Mouse (Mus musculus) CH12.LX (cell line): Measurements from ENCODE around the gene Atxn7l3. TPM values are rescaled to one million over a fixed set of nuclear protein-coding genes. Genes with fewer than 3 reads are reported as not detected.

Experiments used
- DNase-seq: peaks from one replicate; pipeline ENCODE4 v3.0.0-alpha.2; 2013; ENCODE audit errors: extremely low read depth
- H3K27ac ChIP-seq: 2 replicates; pipeline ENCODE4 v1.5.1; 2012; ENCODE audit warnings: low read depth, mild to moderate bottlenecking, control low read depth, moderate library complexity; ENCODE audit not compliant: insufficient read depth
- H3K27me3 ChIP-seq: replicated peaks from 2 replicates; pipeline ENCODE3; 2012; ENCODE audit warnings: inconsistent platforms
- H3K36me3 ChIP-seq, 2 experiments: replicated peaks in 1 of 2; 2 replicates each; pipeline versions ENCODE3 to v1.6.1; 2012; ENCODE audit warnings: inconsistent platforms in 1 of 2, low read length in 1 of 2, mild to moderate bottlenecking in 1 of 2, mixed read lengths in 1 of 2, moderate library complexity in 1 of 2; ENCODE audit not compliant: control insufficient read depth in 1 of 2, insufficient read depth in 1 of 2
- H3K4me1 ChIP-seq, 2 experiments: 2 replicates each; pipeline ENCODE4 v1.6.1; 2012; ENCODE audit warnings: inconsistent platforms in 1 of 2, moderate library complexity in 1 of 2; ENCODE audit not compliant: insufficient read depth in 2 of 2, control insufficient read depth in 1 of 2
- H3K4me2 ChIP-seq: 2 replicates; pipeline ENCODE4 v1.6.1; 2012; ENCODE audit warnings: low read depth, mild to moderate bottlenecking, control low read depth; ENCODE audit not compliant: poor library complexity, insufficient read depth, severe bottlenecking
- H3K4me3 ChIP-seq, 3 experiments: fragments of 150-350 bp in 1 of 3; sonication (generic) in 1 of 3; replicated peaks in 1 of 3; 2 replicates each; pipeline versions ENCODE3 to v1.5.1; 2011 to 2012; ENCODE audit warnings: low read depth in 2 of 3, low read length in 2 of 3, mild to moderate bottlenecking in 2 of 3, moderate library complexity in 2 of 3, control low read depth in 1 of 3, improper control_type of control experiment in 1 of 3, inconsistent platforms in 1 of 3, mixed read lengths in 1 of 3; ENCODE audit not compliant: poor library complexity in 1 of 3
- H3K79me2 ChIP-seq: replicated peaks from 2 replicates; pipeline ENCODE4 v1.6.1; 2012; ENCODE audit warnings: mild to moderate bottlenecking, moderate library complexity; ENCODE audit not compliant: control insufficient read depth, poor library complexity, insufficient read depth, severe bottlenecking; ENCODE audit errors: extremely low read depth
- H3K9ac ChIP-seq: 2 replicates; pipeline ENCODE4 v1.6.1; 2012; ENCODE audit warnings: low read depth, mild to moderate bottlenecking, control low read depth, moderate library complexity; ENCODE audit not compliant: insufficient read depth
- H3K9me3 ChIP-seq: replicated peaks from 2 replicates; pipeline ENCODE3; 2012; ENCODE audit warnings: low read length, inconsistent platforms, mixed read lengths
- BHLHE40 ChIP-seq: IDR thresholded peaks from 2 replicates; pipeline ENCODE4 v1.6.1; 2011; ENCODE audit warnings: mild to moderate bottlenecking, low read depth, low read length, improper control_type of control experiment
- CHD2 ChIP-seq: IDR thresholded peaks from 2 replicates; pipeline ENCODE4 v1.6.1; 2011; ENCODE audit warnings: low read length, improper control_type of control experiment
- CTCF ChIP-seq, 2 experiments: IDR thresholded peaks in 1 of 2; conservative IDR thresholded peaks in 1 of 2; 2 replicates each; pipeline ENCODE4 v1.5.1; 2011 to 2012; ENCODE audit warnings: low read depth in 2 of 2, low read length in 2 of 2, improper control_type of control experiment in 1 of 2, inconsistent platforms in 1 of 2, mild to moderate bottlenecking in 1 of 2, moderate library complexity in 1 of 2
- E2F4 ChIP-seq: IDR thresholded peaks from 2 replicates; pipeline ENCODE4 v1.6.1; 2011; ENCODE audit warnings: low read depth, low read length, improper control_type of control experiment; ENCODE audit not compliant: insufficient replicate concordance
- ELF1 ChIP-seq: IDR thresholded peaks from 2 replicates; pipeline ENCODE4 v1.6.1; 2014; ENCODE audit warnings: low read depth, mild to moderate bottlenecking, inconsistent platforms, low read length, improper control_type of control experiment
- EP300 ChIP-seq: IDR thresholded peaks from 2 replicates; pipeline ENCODE4 v1.6.1; 2011; ENCODE audit warnings: low read length, improper control_type of control experiment
- ETS1 ChIP-seq: conservative IDR thresholded peaks from 2 replicates; pipeline ENCODE4 v1.6.1; 2012; ENCODE audit warnings: low read depth, mild to moderate bottlenecking, inconsistent platforms, low read length, improper control_type of control experiment, moderate library complexity
- HCFC1 ChIP-seq: IDR thresholded peaks from 2 replicates; pipeline ENCODE4 v1.6.1; 2012; ENCODE audit warnings: low read depth, mild to moderate bottlenecking, inconsistent platforms, low read length, improper control_type of control experiment
- JUN ChIP-seq: IDR thresholded peaks from 2 replicates; pipeline ENCODE4 v1.6.1; 2011; ENCODE audit warnings: low read depth, mild to moderate bottlenecking, low read length, improper control_type of control experiment, moderate library complexity; ENCODE audit not compliant: insufficient read depth
- JUND ChIP-seq: conservative IDR thresholded peaks from 2 replicates; pipeline ENCODE4 v1.6.1; 2011; ENCODE audit warnings: low read depth, low read length, improper control_type of control experiment
- MAX ChIP-seq: IDR thresholded peaks from 2 replicates; pipeline ENCODE4 v1.6.1; 2011; ENCODE audit warnings: low read length, improper control_type of control experiment
- MXI1 ChIP-seq: IDR thresholded peaks from 2 replicates; pipeline ENCODE4 v1.6.1; 2011; ENCODE audit warnings: mild to moderate bottlenecking, low read depth, low read length, improper control_type of control experiment
- MYC ChIP-seq: IDR thresholded peaks from 2 replicates; pipeline ENCODE4 v1.6.1; 2011; ENCODE audit warnings: low read depth, mild to moderate bottlenecking, improper control_type of control experiment, low read length
- NELFE ChIP-seq: IDR thresholded peaks from 2 replicates; pipeline ENCODE4 v1.6.1; 2011; ENCODE audit warnings: low read depth, low read length, improper control_type of control experiment
- NRF1 ChIP-seq: IDR thresholded peaks from 2 replicates; pipeline ENCODE4 v1.6.1; 2014; ENCODE audit warnings: low read depth, mild to moderate bottlenecking, inconsistent platforms, low read length, improper control_type of control experiment, moderate library complexity
- POLR2AphosphoS2 ChIP-seq: IDR thresholded peaks from 2 replicates; pipeline ENCODE4 v1.6.1; 2011; ENCODE audit warnings: low read depth, low read length, improper control_type of control experiment
- RAD21 ChIP-seq: IDR thresholded peaks from 2 replicates; pipeline ENCODE4 v1.6.1; 2011; ENCODE audit warnings: low read depth, mild to moderate bottlenecking, low read length, improper control_type of control experiment, moderate library complexity
- SIN3A ChIP-seq: IDR thresholded peaks from 2 replicates; pipeline ENCODE4 v1.6.1; 2012; ENCODE audit warnings: low read length, improper control_type of control experiment, inconsistent platforms
- SMC3 ChIP-seq: IDR thresholded peaks from 2 replicates; pipeline ENCODE4 v1.6.1; 2011; ENCODE audit warnings: low read depth, low read length, improper control_type of control experiment
- TBP ChIP-seq: conservative IDR thresholded peaks from 2 replicates; pipeline ENCODE4 v1.6.1; 2011; ENCODE audit warnings: low read depth, low read length, improper control_type of control experiment
- TCF12 ChIP-seq: IDR thresholded peaks from 2 replicates; pipeline ENCODE4 v1.6.1; 2014; ENCODE audit warnings: low read depth, mild to moderate bottlenecking, inconsistent platforms, low read length, improper control_type of control experiment
- USF1 ChIP-seq: IDR thresholded peaks from 2 replicates; pipeline ENCODE4 v1.6.1; 2014; ENCODE audit warnings: low read depth, mild to moderate bottlenecking, inconsistent platforms, low read length, improper control_type of control experiment
- ZC3H11A ChIP-seq: IDR thresholded peaks from 2 replicates; pipeline ENCODE4 v1.6.1; 2012; ENCODE audit warnings: low read depth, mild to moderate bottlenecking, inconsistent platforms, low read length, improper control_type of control experiment
- ZKSCAN1 ChIP-seq: IDR thresholded peaks from 2 replicates; pipeline ENCODE4 v1.6.1; 2012; ENCODE audit warnings: low read depth, inconsistent platforms, low read length, improper control_type of control experiment, borderline replicate concordance
- ZMIZ1 ChIP-seq: IDR thresholded peaks from 2 replicates; pipeline ENCODE4 v1.6.1; 2012; ENCODE audit warnings: low read depth, mild to moderate bottlenecking, inconsistent platforms, low read length, improper control_type of control experiment
- dilution Hi-C: fragments of 300-500 bp; cut with MboI; formaldehyde crosslinking; loops from 2 replicates; pipeline ENCODE4 v1.14.3; 2020; ENCODE audit warnings: low sequenced_read_pairs; ENCODE audit not compliant: extremely low pct_unique_long_range_greater_than_20kb, extremely low pct_ligation_motif_present
- in situ Hi-C: fragments of 300-500 bp; cut with MboI; formaldehyde crosslinking; loops from 3 replicates; pipeline ENCODE4 v1.14.3; 2019; ENCODE audit warnings: low sequenced_read_pairs, low pct_ligation_motif_present, low pct_unique_long_range_greater_than_20kb, mixed read lengths
- polyA plus RNA-seq: library from polyadenylated mRNA; unstranded; fragments of >175 nt; gene quantifications from 2 replicates; pipeline ENCODE4 v1.2.1, GENCODE M21; 2012; ENCODE audit warnings: low read depth; ENCODE audit not compliant: insufficient read length
- total RNA-seq, 2 experiments: library from RNA; depleted of rRNA; stranded (reverse); fragments of 300-350 nt in 1 of 2; fragments of >200 nt in 1 of 2; gene quantifications; 2 replicates each; pipeline ENCODE4 v1.2.3; 2012 to 2014

Gene Atxn7l3
- total and polyA plus RNA-seq, 3 experiments = 40.7 to 59.0 (median 46.6) TPM

DNA sequence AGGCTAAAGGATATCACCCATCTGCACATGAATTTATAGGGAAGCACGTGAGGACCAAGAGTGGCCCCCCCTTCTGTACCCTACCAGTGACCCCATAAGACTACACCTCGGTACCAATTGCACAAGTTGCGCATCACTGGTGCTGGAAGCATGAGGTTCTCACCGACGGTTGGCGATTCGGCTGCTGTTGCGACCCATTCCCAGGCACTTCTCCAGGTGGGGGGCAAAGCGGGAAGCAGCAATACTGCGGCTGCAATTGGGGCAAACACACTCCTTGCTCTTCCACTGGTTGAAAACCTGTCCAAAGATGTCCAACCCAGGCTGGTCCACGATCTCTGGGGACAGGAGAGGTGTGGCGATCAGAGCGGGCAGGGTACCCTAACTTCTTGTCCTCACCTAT lies 2.5 kb downstream of the Atxn7l3 start:
- no peak for DNase-seq
- TF ChIP-seq E2F4 (no peak), HCFC1 (no peak), ELF1 (no peak), NRF1 (no peak), ETS1 (no peak), USF1 (no peak), MXI1 (no peak), CTCF (conservative IDR thresholded peaks at IDR 0.05 in 1 of 2, IDR thresholded peaks at IDR 0.05 in 1 of 2; ENCODE audit: low read depth in 2 of 2, low read length in 2 of 2) (no peak), BHLHE40 (no peak), ZC3H11A (no peak), SMC3 (no peak), NELFE (no peak), CHD2 (no peak), ZMIZ1 (no peak), MYC (no peak), MAX (no peak), JUND (no peak)
- Histone ChIP-seq H3K79me2 (peaks cover 13% of the 10 kb centered on the region), H3K4me1 (peaks cover 22 to 59% of the 10 kb centered on the region in 2 experiments), H3K4me3 (no peak overlapping the region), H3K9ac (no peak overlapping the region), H3K4me2 (no peak overlapping the region), H3K9me3 (no peaks in the 10 kb centered on the region), H3K27ac (no peak overlapping the region), H3K27me3 (no peaks in the 10 kb centered on the region), H3K36me3 (peaks cover 43 to 60% of the 10 kb centered on the region in 2 experiments)
- in situ Hi-C loops (loop anchor here (5.0 kb wide), 1 partner anchor 118 kb away; no protein-coding TSS in a partner anchor), dilution Hi-C loops (no loop called here)

DNA sequence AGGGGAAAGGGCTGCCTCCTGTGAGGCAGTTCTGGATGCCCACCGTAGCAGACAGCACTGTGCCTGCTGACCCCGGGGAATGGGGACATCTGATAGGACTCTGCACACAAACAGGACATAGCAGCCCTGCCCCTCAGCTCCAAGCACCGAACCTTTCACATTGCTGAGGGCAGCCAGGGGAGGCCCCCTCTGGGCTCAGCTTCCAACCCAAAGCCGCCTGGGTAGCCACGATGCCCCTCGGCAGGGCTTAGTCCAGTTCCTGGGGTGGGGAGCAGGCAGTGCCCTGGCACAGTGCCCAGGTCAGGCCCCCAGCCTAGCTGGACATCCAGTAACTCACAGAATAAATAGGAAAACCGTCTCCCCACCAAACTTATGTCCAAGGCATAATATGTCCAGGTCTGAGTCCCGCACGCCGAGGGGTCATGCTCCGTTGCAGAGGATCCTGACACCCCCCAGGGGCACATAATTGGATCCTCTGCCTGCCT lies 5.3 kb downstream of the Atxn7l3 start:
- no peaks in the 10 kb centered on the region for H3K9me3 ChIP-seq
- no peaks in the 10 kb centered on the region for H3K27me3 ChIP-seq
- H3K4me2 ChIP-seq = no peak overlapping the region
- H3K9ac ChIP-seq = no peak overlapping the region
- no peak for DNase-seq
- no peak for TF ChIP-seq ZC3H11A
- no peak for TF ChIP-seq EP300
- no peak for TF ChIP-seq ETS1
- no peak for TF ChIP-seq MXI1
- TF ChIP-seq SMC3 = no peak
- TF ChIP-seq RAD21 = no peak
- no peak for TF ChIP-seq JUN
- TF ChIP-seq ZMIZ1 = no peak
- TF ChIP-seq TCF12 = no peak
- no peak for TF ChIP-seq ZKSCAN1
- no peak for TF ChIP-seq POLR2AphosphoS2
- TF ChIP-seq BHLHE40 = no peak
- no peak for TF ChIP-seq SIN3A
- no peak for TF ChIP-seq NRF1
- TF ChIP-seq TBP = no peak
- in situ Hi-C loops (loop anchor here (5.0 kb wide), 1 partner anchor 121 kb away; no protein-coding TSS in a partner anchor), dilution Hi-C loops (no loop called here)
- H3K36me3 ChIP-seq = peaks cover 62 to 89% of the 10 kb centered on the region in 2 experiments
- H3K27ac ChIP-seq = peak overlapping the region; percentile 21; the same call in 1 of the 2 replicates
- peaks cover 13% of the 10 kb centered on the region for H3K79me2 ChIP-seq
- H3K4me3 ChIP-seq = no peak overlapping the region
- H3K4me1 ChIP-seq = peaks cover 20 to 59% of the 10 kb centered on the region in 2 experiments
